Mouse (Mus musculus): ENCODE data around the gene H2afy2. TPM values are rescaled to one million over a fixed set of nuclear protein-coding genes. Genes with fewer than 3 reads are reported as not detected.

H2afy2 gene
- polyA plus RNA-seq, 1 experiment from 2014 or later = 21.0 TPM

GRCm38 (mm10) chr10:61723271-61723670 is 60.7 kb downstream of the H2afy2 start:
- no peak for DNase-seq (ENCODE audit: low spot score)

GRCm38 (mm10) chr10:61722215-61722614 is 61.7 kb downstream of the H2afy2 start:
- DNase-seq (ENCODE audit: low spot score) = no peak

- no peak for DNase-seq (ENCODE audit: low spot score)
Measured at GRCm38 (mm10) chr10:61720331-61720730, 63.6 kb downstream of the H2afy2 start.

- no peak for DNase-seq (ENCODE audit: low spot score)
Measured at GRCm38 (mm10) chr10:61717406-61718296, 66.3 kb downstream of the H2afy2 start.

- DNase-seq (ENCODE audit: low spot score) = no peak
Measured at GRCm38 (mm10) chr10:61715996-61716864, 67.7 kb downstream of the H2afy2 start.

- no peak for DNase-seq (ENCODE audit: low spot score)
Measured at GRCm38 (mm10) chr10:61715462-61715837, 68.5 kb downstream of the H2afy2 start.

GRCm38 (mm10) chr10:61714771-61715461 is 69.0 kb downstream of the H2afy2 start, which contains the start of gene Aifm2:
Gene Aifm2 (plus strand): TSS chr10:61715263.
- DNase-seq (ENCODE audit: low spot score) = peak; percentile 9

GRCm38 (mm10) chr10:61714146-61714545 is 69.8 kb downstream of the H2afy2 start:
- DNase-seq (ENCODE audit: low spot score) = no peak

GRCm38 (mm10) chr10:61713601-61714000 is 70.3 kb downstream of the H2afy2 start:
- no peak for DNase-seq (ENCODE audit: low spot score)

GRCm38 (mm10) chr10:61706412-61707375 is 77.3 kb downstream of the H2afy2 start:
- no peak for DNase-seq (ENCODE audit: low spot score)

- DNase-seq (ENCODE audit: low spot score) = no peak
Measured at GRCm38 (mm10) chr10:61704663-61705062, 79.3 kb downstream of the H2afy2 start.

- DNase-seq (ENCODE audit: low spot score) = no peak
Measured at GRCm38 (mm10) chr10:61697028-61697427, 86.9 kb downstream of the H2afy2 start.

- DNase-seq (ENCODE audit: low spot score) = no peak
Measured at GRCm38 (mm10) chr10:61696560-61696823, 87.5 kb downstream of the H2afy2 start.

GRCm38 (mm10) chr10:61695703-61696559 is 88.0 kb downstream of the H2afy2 start:
- peak; percentile 56 for DNase-seq (ENCODE audit: low spot score)

- peak; percentile 96 for DNase-seq (ENCODE audit: low spot score)
Measured at GRCm38 (mm10) chr10:61694870-61695670, 88.9 kb downstream of the H2afy2 start, which contains the start of gene Tysnd1. Gene Tysnd1 (plus strand): TSS chr10:61695514.

- DNase-seq (ENCODE audit: low spot score) = no peak
Measured at GRCm38 (mm10) chr10:61693563-61693962, 90.4 kb downstream of the H2afy2 start.

- DNase-seq (ENCODE audit: low spot score) = no peak
Measured at GRCm38 (mm10) chr10:61689405-61689804, 94.5 kb downstream of the H2afy2 start.

Data from thymus, postnatal 0 days (tissue).